Mouse (Mus musculus): ENCODE results near the gene Pkp4. TPM values are rescaled to one million over a fixed set of nuclear protein-coding genes. Genes with fewer than 3 reads are reported as not detected.

Gene Pkp4
- total RNA-seq, 2 experiments from 2014 or later: 199 to 207 TPM

GRCm38 (mm10) chr2:59208276-59208675 lies 47.6 kb downstream of the Pkp4 start:
- intact Hi-C loops (cut with DNase I): no loop called here

DNA sequence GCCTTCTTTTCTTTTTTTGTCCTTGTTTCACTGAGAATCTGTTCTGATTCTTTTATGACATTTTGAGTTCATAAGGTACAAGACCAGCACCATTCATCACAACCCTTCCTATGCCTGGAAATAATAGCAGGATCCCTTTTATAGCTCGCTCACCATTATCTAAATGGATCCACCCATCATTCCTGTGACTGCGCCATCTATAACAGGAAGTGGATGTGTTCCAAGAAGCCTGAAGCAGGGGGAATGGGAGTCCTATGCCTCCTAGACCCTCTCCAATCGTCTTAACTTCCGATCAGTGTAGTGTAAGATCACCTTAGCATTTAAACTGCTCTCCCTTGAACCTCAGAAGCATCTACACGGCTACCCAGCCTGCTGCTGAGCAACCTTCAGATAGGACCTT lies 50.4 kb downstream of the Pkp4 start:
- intact Hi-C loops (cut with DNase I): no loop called here
- DNase-seq (ENCODE audit: low spot score in 2 of 2): no peak

More at GRCm38 (mm10) chr2:59208276-59208675, 47.6 kb downstream of the Pkp4 start:
- DNase-seq (ENCODE audit: low spot score in 2 of 2): no peak

DNA sequence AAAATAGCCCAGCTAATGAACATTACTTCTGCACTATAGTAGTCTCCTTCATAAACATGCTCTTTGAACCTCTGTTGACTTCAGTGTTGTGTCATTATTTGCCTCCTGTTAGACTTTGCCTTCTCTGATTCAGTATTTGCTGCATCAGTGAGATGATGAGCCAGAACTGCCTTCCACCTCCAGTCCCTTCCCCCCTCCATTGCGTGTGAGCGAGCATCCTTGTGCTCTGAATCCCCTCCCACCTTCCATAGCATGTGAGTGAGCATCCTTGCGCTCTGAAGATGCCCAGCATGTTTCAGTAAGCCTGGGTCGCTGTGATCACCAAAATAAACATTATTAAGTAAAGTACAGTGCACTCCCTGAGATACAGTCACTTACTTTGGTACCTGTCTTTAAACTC lies 51.8 kb downstream of the Pkp4 start:
- intact Hi-C loops (cut with DNase I): no loop called here
- DNase-seq (ENCODE audit: low spot score in 2 of 2): no peak

- intact Hi-C loops (cut with DNase I): no loop called here
- no peak for DNase-seq (ENCODE audit: low spot score in 2 of 2)
These were observed 52.2 kb downstream of the Pkp4 start for GRCm38 (mm10) chr2:59212846-59213245.

DNA sequence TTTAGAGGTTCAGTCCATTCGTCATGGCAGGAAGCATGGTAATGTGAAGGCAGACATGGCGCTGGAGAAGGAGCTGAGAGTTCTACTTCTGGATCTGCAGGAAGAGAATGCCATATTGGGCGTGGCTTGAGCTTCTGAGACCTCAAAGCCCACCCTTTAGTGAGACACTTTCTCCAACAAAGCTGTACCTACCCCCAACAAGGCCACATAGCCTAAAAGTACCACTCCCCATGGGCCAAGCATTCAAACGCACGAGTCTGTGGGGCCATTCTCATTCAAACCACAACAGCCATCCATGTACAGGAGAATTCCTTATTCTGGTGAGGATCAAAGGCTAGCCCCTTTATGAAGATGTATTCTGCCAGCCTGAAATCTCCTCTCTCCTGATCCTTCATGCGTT lies 57.3 kb downstream of the Pkp4 start:
- intact Hi-C loops (cut with DNase I): no loop called here
- no peak for DNase-seq (ENCODE audit: low spot score in 2 of 2)

DNA sequence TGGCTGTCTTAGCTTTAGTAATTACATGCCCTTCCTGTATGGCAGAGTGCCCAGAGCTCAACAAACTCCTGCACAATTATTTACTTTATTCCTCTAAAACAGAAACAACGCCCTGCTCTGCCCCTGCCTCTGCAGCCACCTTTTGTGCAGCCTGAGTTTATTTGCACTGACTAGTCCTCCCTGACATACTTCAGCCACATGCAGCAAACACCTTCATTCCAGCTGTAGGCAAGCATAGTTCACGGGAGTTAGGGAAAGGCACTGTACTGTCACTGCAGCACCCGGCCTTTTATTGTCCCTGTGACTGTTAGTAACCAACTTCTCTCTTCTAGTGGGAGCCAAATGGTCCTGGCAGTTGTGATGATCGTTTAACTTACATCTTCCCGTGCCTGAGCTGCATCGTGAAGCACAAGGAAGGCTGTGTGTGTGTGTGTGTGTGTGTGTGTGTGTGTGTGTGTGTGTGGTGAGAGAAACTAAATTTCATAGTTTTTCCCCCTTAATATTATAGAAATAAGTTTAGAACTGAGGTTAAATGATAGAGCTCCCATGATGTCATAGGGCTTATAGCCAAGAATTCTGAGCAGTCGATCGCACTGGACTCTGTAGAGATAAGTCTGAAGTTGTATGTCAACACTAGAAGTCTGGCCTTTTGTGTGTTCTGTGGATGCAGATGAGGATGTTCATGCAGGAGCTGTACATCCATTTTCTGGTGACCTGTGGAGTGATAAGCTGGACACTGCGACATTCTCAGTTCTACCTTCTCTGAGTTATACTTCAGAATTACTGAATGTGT lies 59.5 kb downstream of the Pkp4 start:
- intact Hi-C loops (cut with DNase I): no loop called here
- no peak for DNase-seq (ENCODE audit: low spot score in 2 of 2)

- peak in 1 of 2 experiments; percentile 66 for DNase-seq (ENCODE audit: low spot score in 2 of 2)
- intact Hi-C loops (cut with DNase I): no loop called here
These were observed 65.7 kb downstream of the Pkp4 start for GRCm38 (mm10) chr2:59226383-59226782.

DNA sequence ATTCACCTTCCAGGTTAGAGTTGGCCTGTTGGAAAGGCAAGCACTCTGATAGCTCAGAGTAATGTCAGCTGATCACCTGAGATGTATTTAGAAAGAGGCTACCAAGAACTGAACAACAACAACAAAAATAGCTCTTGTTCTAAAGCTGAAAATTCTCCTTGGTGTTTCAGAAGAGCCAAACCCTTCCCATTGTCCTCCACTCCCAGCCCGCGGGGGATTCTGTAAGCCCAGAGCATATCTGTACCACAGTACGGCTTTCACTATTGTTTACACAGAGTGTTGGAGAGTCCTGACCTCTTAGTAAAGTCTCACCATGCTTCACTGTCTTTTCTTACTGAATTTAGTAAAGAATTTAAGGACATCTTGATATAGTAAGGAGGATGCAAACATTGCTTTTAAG lies 66.4 kb downstream of the Pkp4 start:
- intact Hi-C loops (cut with DNase I): no loop called here
- no peak for DNase-seq (ENCODE audit: low spot score in 2 of 2)

DNA sequence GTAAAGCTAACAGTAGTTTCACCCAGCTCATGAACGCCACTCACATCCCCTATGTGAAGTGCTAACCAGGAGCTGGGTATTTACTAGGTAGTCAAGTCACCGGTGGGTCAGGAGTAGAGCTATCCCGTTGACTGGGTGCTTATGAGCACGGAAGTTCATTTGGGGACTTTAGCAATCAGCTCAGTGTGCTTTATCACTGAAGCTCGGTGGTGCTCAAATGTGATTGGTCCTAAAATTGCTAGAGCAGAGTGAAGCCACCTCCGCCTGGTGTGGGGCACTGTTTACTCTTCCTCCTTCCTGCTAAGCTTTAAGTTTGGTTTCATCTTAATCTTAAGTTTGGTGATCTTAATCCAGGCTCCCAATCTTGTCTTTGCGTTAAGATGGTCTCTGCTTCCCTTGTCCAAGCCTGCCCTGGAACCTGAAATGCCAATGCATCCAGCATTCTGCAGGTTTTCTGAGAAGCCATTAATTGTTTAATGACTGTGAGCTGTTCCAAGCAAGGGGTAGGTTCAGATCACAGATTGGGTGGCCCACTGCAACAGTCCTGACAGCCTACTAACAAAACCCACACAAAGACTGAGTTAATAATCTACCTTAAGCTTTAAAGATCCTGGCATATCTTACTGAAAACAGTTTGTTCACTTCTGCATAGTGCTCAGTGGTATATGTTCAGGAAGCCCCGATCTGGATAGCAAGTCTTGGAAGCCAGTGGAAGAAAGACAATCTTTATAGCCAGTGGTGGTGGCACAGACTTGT lies 67.0 kb downstream of the Pkp4 start:
- DNase-seq (ENCODE audit: low spot score in 2 of 2): no peak
- intact Hi-C loops (cut with DNase I): no loop called here

DNA sequence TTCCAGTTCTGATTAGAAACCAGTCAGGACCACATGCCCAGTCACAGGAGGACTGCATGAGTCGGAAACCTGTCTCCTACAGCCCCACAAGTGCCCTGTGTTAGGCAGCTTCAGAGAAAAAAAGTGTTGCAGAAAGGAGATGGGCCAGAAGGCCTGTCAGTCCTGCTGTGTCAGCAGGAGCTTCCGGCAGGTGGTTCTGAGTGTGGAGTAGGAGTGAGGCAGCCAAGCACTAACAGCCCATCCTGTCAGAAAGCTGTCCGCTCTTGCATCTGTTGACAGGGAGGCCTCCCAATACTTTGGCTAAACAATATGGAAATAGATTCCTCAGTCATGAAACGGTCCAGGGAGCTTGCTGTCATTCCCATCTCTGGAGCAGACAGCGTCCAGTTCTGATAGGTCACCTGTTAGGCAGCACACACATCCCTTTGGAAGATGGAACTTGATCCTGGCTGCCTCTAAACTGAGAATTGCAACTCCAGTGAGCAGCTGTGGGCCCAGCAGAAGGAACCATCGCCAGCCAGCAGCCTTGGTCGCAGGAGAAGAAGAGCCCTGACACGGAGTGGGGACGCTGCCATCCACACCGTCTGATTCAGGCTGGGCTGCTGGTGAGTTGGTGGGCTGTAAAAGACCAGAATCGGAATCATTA lies 68.7 kb downstream of the Pkp4 start:
- DNase-seq (ENCODE audit: low spot score in 2 of 2): no peak
- intact Hi-C loops (cut with DNase I): no loop called here

DNA sequence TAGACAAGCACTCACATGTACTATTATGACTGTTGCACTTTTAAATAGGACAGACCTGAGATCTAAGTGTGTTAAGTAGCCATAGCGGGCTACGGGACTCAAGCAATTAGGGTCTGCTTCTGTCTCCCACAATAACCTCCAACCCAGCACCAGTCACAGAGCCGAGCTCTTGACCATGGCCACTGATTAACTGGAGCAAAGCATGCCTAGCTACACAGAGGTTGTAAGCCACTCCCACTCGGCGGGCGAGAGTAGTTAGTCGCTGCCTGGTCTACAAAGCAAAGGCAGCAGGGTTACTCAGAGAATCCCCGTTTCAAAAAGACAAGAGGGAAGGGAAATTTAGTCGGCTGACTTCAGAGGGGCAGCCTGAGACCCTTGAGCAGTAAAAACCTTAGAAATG lies 70.0 kb downstream of the Pkp4 start:
- DNase-seq (ENCODE audit: low spot score in 2 of 2): no peak
- intact Hi-C loops (cut with DNase I): no loop called here

- no peak for DNase-seq (ENCODE audit: low spot score in 2 of 2)
- intact Hi-C loops (cut with DNase I): no loop called here
These were observed 70.9 kb downstream of the Pkp4 start for GRCm38 (mm10) chr2:59231514-59231913.

DNA sequence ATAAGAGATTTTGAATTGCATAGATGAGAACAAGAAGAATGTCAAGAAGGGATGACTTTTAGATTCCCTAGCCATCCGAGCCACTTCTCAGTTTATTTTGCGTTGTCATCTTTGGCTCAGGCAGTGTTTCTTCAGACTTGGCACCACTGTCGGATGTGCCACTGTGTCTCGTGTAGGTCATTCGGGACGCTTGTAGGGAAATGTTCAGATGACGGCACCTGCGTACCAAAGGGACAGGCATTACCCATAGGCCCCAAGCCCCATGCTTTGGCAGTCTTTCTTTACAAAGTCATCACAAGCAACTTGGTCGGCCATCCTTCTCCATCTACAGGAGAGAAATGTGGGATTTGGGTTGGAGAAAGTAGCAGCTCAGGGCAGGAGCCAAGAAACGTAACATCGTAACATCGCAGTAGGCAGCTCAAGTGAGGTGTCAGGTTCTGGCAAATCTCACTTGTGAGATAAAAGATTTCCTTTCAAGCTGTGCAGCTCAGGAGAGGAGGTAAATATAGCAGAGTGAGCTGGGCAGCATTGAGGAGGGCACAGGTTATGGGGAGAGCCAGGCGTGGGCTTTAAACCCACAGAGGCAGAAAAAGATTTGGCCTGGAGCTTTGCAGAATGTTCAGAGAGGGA lies 72.8 kb downstream of the Pkp4 start:
- intact Hi-C loops (cut with DNase I): no loop called here
- DNase-seq (ENCODE audit: low spot score in 2 of 2): peak in 1 of 2 experiments; percentile 31

- intact Hi-C loops (cut with DNase I): no loop called here
- DNase-seq (ENCODE audit: low spot score in 2 of 2): no peak
These were observed 73.3 kb downstream of the Pkp4 start for GRCm38 (mm10) chr2:59233936-59234335.

GRCm38 (mm10) chr2:59234537-59234936 lies 73.9 kb downstream of the Pkp4 start:
- DNase-seq (ENCODE audit: low spot score in 2 of 2): no peak
- intact Hi-C loops (cut with DNase I): no loop called here

DNA sequence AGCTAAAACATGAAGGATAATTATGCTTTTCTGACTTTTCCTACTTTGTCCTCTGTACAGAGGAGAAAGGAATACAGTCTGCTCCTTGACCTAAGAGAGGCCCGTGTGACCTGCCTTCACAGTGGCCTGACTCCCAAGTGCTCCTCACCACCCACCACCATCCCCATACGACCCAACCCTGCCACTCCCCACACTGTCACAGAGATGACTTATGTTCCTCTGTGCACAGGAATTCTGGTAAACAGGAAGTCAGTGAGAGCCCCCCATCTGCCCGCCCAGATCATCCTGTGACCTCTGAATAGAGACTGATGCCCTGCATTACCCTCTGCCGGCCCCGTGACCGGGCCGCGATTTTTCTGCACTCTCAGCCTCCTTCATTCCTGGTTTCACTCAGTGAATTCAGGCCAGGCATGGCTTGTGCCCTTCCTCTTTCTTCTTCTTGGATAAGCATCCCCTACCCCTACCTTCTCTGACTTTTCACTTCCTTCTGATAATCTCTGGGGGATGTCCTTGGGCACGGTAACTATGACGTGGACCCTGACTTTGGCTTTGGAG lies 79.3 kb downstream of the Pkp4 start:
- intact Hi-C loops (cut with DNase I): no loop called here
- DNase-seq (ENCODE audit: low spot score in 2 of 2): no peak

GRCm38 (mm10) chr2:59242117-59242516 lies 81.5 kb downstream of the Pkp4 start:
- no peak for DNase-seq (ENCODE audit: low spot score in 2 of 2)
- intact Hi-C loops (cut with DNase I): no loop called here

DNA sequence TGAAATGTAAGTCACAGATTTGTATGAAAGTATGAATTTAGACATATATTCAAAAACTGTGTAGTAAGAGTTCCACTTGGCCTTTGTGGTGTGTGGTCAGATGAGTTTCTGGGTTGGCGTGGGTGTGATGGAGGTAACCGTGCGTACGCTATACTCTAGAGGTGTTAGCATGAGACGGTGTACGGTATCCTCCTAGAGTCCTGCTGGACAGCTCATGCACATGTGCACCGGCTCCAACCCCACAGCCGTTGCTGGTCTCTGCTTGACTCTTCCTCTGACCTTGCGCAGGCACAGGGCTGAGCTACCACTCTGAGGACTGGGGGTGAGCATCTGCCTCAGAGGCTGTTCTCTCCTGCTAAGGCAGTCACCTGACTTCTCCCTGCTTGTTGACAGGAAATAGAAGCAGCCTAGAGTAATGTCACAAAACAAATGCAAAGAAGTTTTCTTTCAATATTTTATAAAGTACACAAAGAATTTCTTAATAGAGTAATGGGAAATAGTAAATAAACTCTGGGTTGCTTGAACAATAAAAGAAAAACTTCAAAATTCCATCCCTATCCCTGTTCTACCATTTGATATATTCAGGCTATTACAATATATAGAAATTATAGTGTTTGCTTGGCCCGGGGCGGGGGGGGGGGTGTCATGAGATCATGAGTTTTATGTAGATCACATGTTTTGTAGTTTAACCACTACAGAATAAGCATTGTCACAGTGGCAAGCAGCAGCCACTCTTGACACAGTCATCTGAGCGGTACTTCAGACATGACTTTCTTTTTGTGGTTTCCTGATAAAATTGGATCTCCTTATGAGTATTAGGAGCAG lies 83.8 kb downstream of the Pkp4 start:
- DNase-seq (ENCODE audit: low spot score in 2 of 2): no peak
- intact Hi-C loops (cut with DNase I): no loop called here

DNA sequence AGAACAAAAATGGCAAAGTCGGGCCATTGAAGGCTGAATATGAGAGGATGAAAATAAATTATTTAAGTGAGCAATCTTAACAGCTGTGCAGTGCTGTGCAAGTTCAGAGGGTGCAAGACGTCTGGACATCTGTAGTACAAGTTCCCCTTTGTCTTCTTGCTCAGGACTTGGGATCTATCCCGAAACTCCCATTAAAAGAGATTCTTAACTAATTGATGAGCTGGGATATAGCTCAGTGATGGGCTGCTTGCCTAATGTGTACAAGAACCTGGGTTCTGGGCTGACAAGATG lies 84.4 kb downstream of the Pkp4 start:
- intact Hi-C loops (cut with DNase I): no loop called here

More for the DNA sequence above, 84.4 kb downstream of the Pkp4 start:
- no peak for DNase-seq (ENCODE audit: low spot score in 2 of 2)

All from left cerebral cortex, postnatal 25 days (tissue).